14 mouse cellular contexts compared by ENCODE assay signal in genomic region chr17:83135441-83136120, GRCm38 (mm10).
A peak's percentile ranks its signal among the peaks of the same experiment; 100 is the strongest.
DNase-seq lines count a peak whose midpoint lies in the region; ATAC-seq lines count a peak whose summit lies in the region.
"Had no signal": no experiment of that assay in that cellular context is flagged by ENCODE, and none has a peak within 500 bp of the region (broad histone marks: within the 10 kb centered on the region; RNA-seq: fewer than 3 reads in every experiment).

No protein-coding gene starts in this region.

- whole genome bisulfite sequencing in hindbrain, embryonic 11.5 days, result 69% methylated on average over 6 of the region's 6 CpGs
- WGBS in hindbrain, embryonic 16.5 days, result 57% methylated on average over 6 of the region's 6 CpGs
- WGBS in hindbrain, embryonic 13.5 days, result 59% methylated on average over 6 of the region's 6 CpGs
- 41% methylated on average over 6 of the region's 6 CpGs for WGBS in limb, embryonic 15.5 days

- ATAC-seq in hindbrain, embryonic 11.5 days (ENCODE audit: low FRiP score), result peak; percentile 48; the same call in 1 of the 2 replicates
- ATAC-seq in hindbrain, embryonic 16.5 days, result no peak
- ATAC-seq in hindbrain, embryonic 13.5 days (ENCODE audit: low FRiP score), result no peak
- ATAC-seq in limb, embryonic 15.5 days (ENCODE audit: insufficient number of reproducible peaks, low FRiP score, low TSS enrichment, low read depth), result no peak
- ATAC-seq: liver, postnatal 0 days had no signal

- H3K27ac ChIP-seq in hindbrain, embryonic 11.5 days (ENCODE audit: low read depth, low read length), result 0 out of 2 replicates have a peak overlapping the region, but pooled peaks have one; percentile 27
- no peak overlapping the region for H3K27ac ChIP-seq in hindbrain, embryonic 16.5 days (ENCODE audit: low read depth, low read length)
- peak overlapping the region; percentile 19; the same call in 1 of the 2 replicates for H3K27ac ChIP-seq in hindbrain, embryonic 13.5 days
- H3K27ac ChIP-seq in limb, embryonic 15.5 days, result peak overlapping the region; percentile 3; the same call in 1 of the 2 replicates
- H3K27ac ChIP-seq: hindbrain, embryonic 15.5 days had no signal

- H3K9me3 ChIP-seq in hindbrain, embryonic 11.5 days (ENCODE audit: control insufficient read depth, low read length), result no peaks in the 10 kb centered on the region
- H3K9me3 ChIP-seq in hindbrain, embryonic 16.5 days (ENCODE audit: control insufficient read depth, low read length), result no peaks in the 10 kb centered on the region
- no peaks in the 10 kb centered on the region for H3K9me3 ChIP-seq in hindbrain, embryonic 13.5 days
- H3K9me3 ChIP-seq in limb, embryonic 15.5 days, result no peaks in the 10 kb centered on the region
- H3K9me3 ChIP-seq: heart, embryonic 12.5 days; hindbrain, embryonic 15.5 days had no signal

- no peak overlapping the region for H3K9ac ChIP-seq in hindbrain, embryonic 11.5 days (ENCODE audit: low read depth, low read length)
- H3K9ac ChIP-seq in hindbrain, embryonic 16.5 days (ENCODE audit: low read depth, low read length), result no peak overlapping the region
- no peak overlapping the region for H3K9ac ChIP-seq in hindbrain, embryonic 13.5 days
- no peak overlapping the region for H3K9ac ChIP-seq in limb, embryonic 15.5 days
- H3K9ac ChIP-seq: heart, embryonic 12.5 days; hindbrain, embryonic 15.5 days; liver, postnatal 0 days had no signal

- H3K4me3 ChIP-seq in hindbrain, embryonic 11.5 days (ENCODE audit: low read depth, low read length), result no peak overlapping the region
- H3K4me3 ChIP-seq in hindbrain, embryonic 16.5 days (ENCODE audit: low read length), result no peak overlapping the region
- no peak overlapping the region for H3K4me3 ChIP-seq in hindbrain, embryonic 13.5 days
- no peak overlapping the region for H3K4me3 ChIP-seq in limb, embryonic 15.5 days
- H3K4me3 ChIP-seq: heart, embryonic 12.5 days; hindbrain, embryonic 15.5 days had no signal

- peaks cover 11% of the 10 kb centered on the region; the same call in 1 of the 2 replicates for H3K4me1 ChIP-seq in hindbrain, embryonic 11.5 days (replicated peaks; ENCODE audit: control insufficient read depth, insufficient read depth, low read length)
- peaks cover 9% of the 10 kb centered on the region for H3K4me1 ChIP-seq in hindbrain, embryonic 16.5 days (ENCODE audit: control insufficient read depth, insufficient read depth, low read depth, low read length)
- peaks cover 37% of the 10 kb centered on the region for H3K4me1 ChIP-seq in hindbrain, embryonic 13.5 days (replicated peaks)
- peaks cover 38% of the 10 kb centered on the region for H3K4me1 ChIP-seq in limb, embryonic 15.5 days

- H3K4me2 ChIP-seq in hindbrain, embryonic 11.5 days (replicated peaks; ENCODE audit: low read depth, low read length), result no peak overlapping the region
- no peak overlapping the region for H3K4me2 ChIP-seq in hindbrain, embryonic 16.5 days (ENCODE audit: low read length)
- no peak overlapping the region for H3K4me2 ChIP-seq in hindbrain, embryonic 13.5 days
- H3K4me2 ChIP-seq in limb, embryonic 15.5 days, result no peak overlapping the region
- H3K4me2 ChIP-seq: heart, embryonic 12.5 days; hindbrain, embryonic 15.5 days had no signal

- no peaks in the 10 kb centered on the region for H3K36me3 ChIP-seq in hindbrain, embryonic 11.5 days (ENCODE audit: control insufficient read depth, insufficient read depth, low read length)
- H3K36me3 ChIP-seq in hindbrain, embryonic 16.5 days (ENCODE audit: control insufficient read depth, insufficient read depth, low read length), result no peaks in the 10 kb centered on the region
- H3K36me3 ChIP-seq in hindbrain, embryonic 13.5 days, result no peaks in the 10 kb centered on the region
- no peaks in the 10 kb centered on the region for H3K36me3 ChIP-seq in limb, embryonic 15.5 days
- H3K36me3 ChIP-seq: heart, embryonic 12.5 days; hindbrain, embryonic 15.5 days had no signal

- DNase-seq in hindbrain, embryonic 11.5 days (ENCODE audit: low spot score), result no peak
- DNase-seq in kidney, postnatal 4 days, result peak; percentile 52 to 69
- no peak for DNase-seq in kidney, adult 9 months
- DNase-seq in gastrocnemius, postnatal 4 days (ENCODE audit: low spot score in 2 of 2), result no peak
- DNase-seq: cerebellum, postnatal 25 days; gastrocnemius, postnatal 10 days; liver, postnatal 0 days; lung, postnatal 4 days; right cerebral cortex, postnatal 14 days had no signal

- H3K27me3 ChIP-seq in hindbrain, embryonic 11.5 days (ENCODE audit: control insufficient read depth, insufficient read depth, low read length), result no peaks in the 10 kb centered on the region
- no peaks in the 10 kb centered on the region for H3K27me3 ChIP-seq in hindbrain, embryonic 16.5 days (replicated peaks; ENCODE audit: control insufficient read depth, insufficient read depth, low read length)
- H3K27me3 ChIP-seq in hindbrain, embryonic 13.5 days, result 0 out of 2 replicates have a peak, but pooled peaks cover 3% of the 10 kb centered on the region
- peaks cover 30% of the 10 kb centered on the region for H3K27me3 ChIP-seq in limb, embryonic 15.5 days
- H3K27me3 ChIP-seq: hindbrain, embryonic 15.5 days had no signal

Comparison
In these comparisons a context has a peak if more than half of its experiments do, and no peak if none do; other contexts are left out.
1. DNase-seq: peak in kidney, postnatal 4 days (2 of 2); none in hindbrain, embryonic 11.5 days (single experiment), kidney, adult 9 months (single experiment) and gastrocnemius, postnatal 4 days (0 of 2).